Mouse (Mus musculus): ENCODE data around the gene Arhgap42. TPM values are rescaled to one million over a fixed set of nuclear protein-coding genes. Genes with fewer than 3 reads are reported as not detected.

Arhgap42 gene
- total and polyA plus RNA-seq, 2 experiments from 2014 or later = 11.2 to 11.3 TPM

DNA sequence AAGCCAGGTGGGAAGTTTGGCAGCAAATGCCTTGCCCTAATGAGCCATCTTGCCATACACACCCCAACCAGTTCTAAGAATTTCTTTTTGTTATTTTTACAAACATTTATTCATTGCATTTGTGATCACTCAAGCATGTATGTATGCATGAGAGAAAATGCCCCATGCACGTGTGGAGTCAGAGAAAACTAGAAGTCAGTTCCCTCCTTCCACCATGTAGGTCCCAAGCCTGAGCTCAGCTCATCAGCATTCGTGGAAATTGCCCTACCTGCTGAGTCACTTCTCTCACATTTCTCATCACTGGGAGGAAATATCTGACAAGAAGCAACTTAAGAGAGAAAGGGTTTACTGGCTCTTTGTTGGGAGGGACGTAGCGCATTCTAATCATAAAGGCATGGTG, 31.6 kb downstream of the Arhgap42 start:
- H3K27me3 ChIP-seq (ENCODE audit: insufficient read depth, low read length) = no peaks in the 10 kb centered on the region
- no peaks in the 10 kb centered on the region for H3K9me3 ChIP-seq (ENCODE audit: low read length)
- H3K36me3 ChIP-seq (ENCODE audit: insufficient read depth, low read length) = no peaks in the 10 kb centered on the region
- H3K4me1 ChIP-seq (ENCODE audit: insufficient read depth, low read length) = no peaks in the 10 kb centered on the region
- ATAC-seq (ENCODE audit: low FRiP score) (no peak), DNase-seq (ENCODE audit: low spot score) (no peak)
- no peak overlapping the region for H3K4me3 ChIP-seq (ENCODE audit: low read depth, low read length)
- H3K4me2 ChIP-seq (ENCODE audit: low read depth, low read length, poor library complexity, severe bottlenecking) = no peak overlapping the region
- WGBS = 78% methylated on average over 4 of the region's 4 CpGs
- H3K9ac ChIP-seq (replicated peaks; ENCODE audit: low read length, poor library complexity, severe bottlenecking) = no peak overlapping the region
- TF ChIP-seq CTCF (IDR thresholded peaks at IDR 0.05) = no peak
- no peak overlapping the region for H3K27ac ChIP-seq (ENCODE audit: low read depth, low read length)

DNA sequence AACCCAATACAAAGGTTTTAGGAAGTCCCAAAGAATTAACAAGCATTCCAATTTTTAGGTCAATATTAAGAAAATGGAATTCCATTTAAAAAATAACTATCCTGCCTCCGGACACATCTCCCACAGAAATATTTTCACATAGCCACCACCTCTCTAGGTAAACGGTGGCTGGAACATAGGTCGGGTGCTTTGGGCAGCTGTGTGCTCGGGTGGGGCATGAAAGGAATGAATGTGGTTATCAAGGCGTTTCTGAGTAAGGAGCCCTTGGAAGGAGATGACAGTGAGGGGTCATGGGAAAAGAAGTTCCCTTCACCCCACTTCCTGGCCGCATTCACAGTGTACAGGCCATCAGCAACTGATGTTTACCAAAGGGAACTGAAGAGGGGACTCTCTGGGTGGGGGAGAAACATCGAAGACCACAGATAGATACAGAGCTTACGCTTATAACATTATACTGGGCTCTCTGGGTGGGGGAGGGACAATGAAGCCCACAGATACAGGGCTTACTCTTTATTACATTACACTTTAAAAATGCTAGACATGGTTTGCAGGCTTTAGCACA, 38.0 kb downstream of the Arhgap42 start:
- no peak overlapping the region for H3K27ac ChIP-seq (ENCODE audit: low read depth, low read length)
- ATAC-seq (ENCODE audit: low FRiP score) (0 out of 2 replicates have a peak, but pooled peaks have one; percentile 16), DNase-seq (ENCODE audit: low spot score) (no peak)
- no peaks in the 10 kb centered on the region for H3K36me3 ChIP-seq (ENCODE audit: insufficient read depth, low read length)
- no peaks in the 10 kb centered on the region for H3K27me3 ChIP-seq (ENCODE audit: insufficient read depth, low read length)
- no peak for TF ChIP-seq CTCF (IDR thresholded peaks at IDR 0.05)
- no peak overlapping the region for H3K4me2 ChIP-seq (ENCODE audit: low read depth, low read length, poor library complexity, severe bottlenecking)
- 79% methylated on average over 8 of the region's 8 CpGs for WGBS
- H3K4me1 ChIP-seq (ENCODE audit: insufficient read depth, low read length) = no peaks in the 10 kb centered on the region
- H3K9ac ChIP-seq (replicated peaks; ENCODE audit: low read length, poor library complexity, severe bottlenecking) = no peak overlapping the region
- no peak overlapping the region for H3K4me3 ChIP-seq (ENCODE audit: low read depth, low read length)
- H3K9me3 ChIP-seq (ENCODE audit: low read length) = no peaks in the 10 kb centered on the region

DNA sequence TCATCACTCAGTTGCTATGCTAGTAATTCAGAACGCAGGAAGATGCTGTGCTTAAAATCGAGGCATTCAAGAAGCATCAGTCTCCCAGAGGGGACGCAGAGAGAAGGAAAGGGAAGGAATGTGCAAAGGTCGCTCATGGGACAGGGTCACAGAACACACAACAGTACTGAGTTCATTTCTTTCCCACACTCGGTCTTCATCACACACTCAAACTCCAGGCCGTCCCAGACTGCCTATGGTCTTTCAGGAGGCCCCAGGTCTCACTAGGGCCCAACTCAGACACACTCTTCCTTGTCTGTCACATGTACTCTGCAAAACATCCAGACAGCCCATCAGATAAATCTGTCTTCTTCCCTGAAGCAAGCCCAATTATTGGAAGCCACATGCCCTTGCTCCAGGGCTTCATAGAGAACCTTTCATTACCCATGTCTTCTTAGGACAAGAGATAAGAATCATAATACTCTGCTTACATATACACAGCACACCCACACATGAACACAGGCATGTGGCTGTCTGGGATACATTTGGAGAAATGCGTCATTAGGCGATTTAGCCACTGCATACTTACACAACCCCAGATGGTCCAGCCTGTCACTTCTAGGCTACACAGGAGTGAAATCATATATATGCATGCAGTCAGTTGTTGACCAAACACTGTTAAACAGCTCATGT, 39.6 kb downstream of the Arhgap42 start:
- DNase-seq (ENCODE audit: low spot score) (no peak), ATAC-seq (ENCODE audit: low FRiP score) (no peak)
- H3K27me3 ChIP-seq (ENCODE audit: insufficient read depth, low read length) = no peaks in the 10 kb centered on the region
- no peak overlapping the region for H3K27ac ChIP-seq (ENCODE audit: low read depth, low read length)
- no peaks in the 10 kb centered on the region for H3K9me3 ChIP-seq (ENCODE audit: low read length)
- no peaks in the 10 kb centered on the region for H3K4me1 ChIP-seq (ENCODE audit: insufficient read depth, low read length)
- no peak overlapping the region for H3K4me3 ChIP-seq (ENCODE audit: low read depth, low read length)
- H3K4me2 ChIP-seq (ENCODE audit: low read depth, low read length, poor library complexity, severe bottlenecking) = no peak overlapping the region
- H3K9ac ChIP-seq (replicated peaks; ENCODE audit: low read length, poor library complexity, severe bottlenecking) = no peak overlapping the region
- H3K36me3 ChIP-seq (ENCODE audit: insufficient read depth, low read length) = no peaks in the 10 kb centered on the region
- 64% methylated on average over 8 of the region's 8 CpGs for WGBS
- no peak for TF ChIP-seq CTCF (IDR thresholded peaks at IDR 0.05)

- Histone ChIP-seq H3K9me3 (ENCODE audit: low read length) (no peaks in the 10 kb centered on the region), H3K4me3 (ENCODE audit: low read depth, low read length) (no peak overlapping the region), H3K27ac (ENCODE audit: low read depth, low read length) (no peak overlapping the region), H3K4me1 (ENCODE audit: insufficient read depth, low read length) (no peaks in the 10 kb centered on the region), H3K9ac (replicated peaks; ENCODE audit: low read length, poor library complexity, severe bottlenecking) (no peak overlapping the region), H3K4me2 (ENCODE audit: low read depth, low read length, poor library complexity, severe bottlenecking) (no peak overlapping the region), H3K27me3 (ENCODE audit: insufficient read depth, low read length) (no peaks in the 10 kb centered on the region), H3K36me3 (ENCODE audit: insufficient read depth, low read length) (no peaks in the 10 kb centered on the region)
- DNase-seq (ENCODE audit: low spot score) = no peak
- no peak for ATAC-seq (ENCODE audit: low FRiP score)
- TF ChIP-seq CTCF (IDR thresholded peaks at IDR 0.05) = no peak
- WGBS = 42% methylated on average over 3 of the region's 3 CpGs
Observed at GRCm38 (mm10) chr9:9198645-9199044, 40.3 kb downstream of the Arhgap42 start.

DNA sequence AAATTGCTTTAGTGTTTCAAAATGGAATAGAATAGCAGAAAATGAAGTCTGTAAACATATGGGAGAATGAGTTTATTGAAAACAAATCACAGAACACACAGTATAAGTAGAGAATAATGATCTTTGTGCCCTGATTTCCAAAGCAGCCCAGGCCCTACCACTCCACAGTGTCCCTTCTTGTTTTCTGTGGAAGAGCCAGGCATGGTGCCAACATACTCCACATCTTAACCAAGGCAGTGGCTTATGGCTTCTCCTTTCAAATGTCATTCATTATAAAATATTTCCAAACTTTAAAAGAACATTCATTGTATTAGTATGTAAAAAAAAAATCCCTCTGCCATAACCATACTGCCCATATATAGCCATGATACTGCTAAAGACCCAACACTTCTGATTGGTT, 42.9 kb downstream of the Arhgap42 start:
- no peaks in the 10 kb centered on the region for H3K27me3 ChIP-seq (ENCODE audit: insufficient read depth, low read length)
- no peaks in the 10 kb centered on the region for H3K4me1 ChIP-seq (ENCODE audit: insufficient read depth, low read length)
- no peak overlapping the region for H3K4me2 ChIP-seq (ENCODE audit: low read depth, low read length, poor library complexity, severe bottlenecking)
- ATAC-seq (ENCODE audit: low FRiP score) (no peak), DNase-seq (ENCODE audit: low spot score) (peak; percentile 28)
- no peak for TF ChIP-seq CTCF (IDR thresholded peaks at IDR 0.05)
- no peak overlapping the region for H3K4me3 ChIP-seq (ENCODE audit: low read depth, low read length)
- H3K9me3 ChIP-seq (ENCODE audit: low read length) = no peaks in the 10 kb centered on the region
- no peak overlapping the region for H3K27ac ChIP-seq (ENCODE audit: low read depth, low read length)
- no peaks in the 10 kb centered on the region for H3K36me3 ChIP-seq (ENCODE audit: insufficient read depth, low read length)
- H3K9ac ChIP-seq (replicated peaks; ENCODE audit: low read length, poor library complexity, severe bottlenecking) = no peak overlapping the region

DNA sequence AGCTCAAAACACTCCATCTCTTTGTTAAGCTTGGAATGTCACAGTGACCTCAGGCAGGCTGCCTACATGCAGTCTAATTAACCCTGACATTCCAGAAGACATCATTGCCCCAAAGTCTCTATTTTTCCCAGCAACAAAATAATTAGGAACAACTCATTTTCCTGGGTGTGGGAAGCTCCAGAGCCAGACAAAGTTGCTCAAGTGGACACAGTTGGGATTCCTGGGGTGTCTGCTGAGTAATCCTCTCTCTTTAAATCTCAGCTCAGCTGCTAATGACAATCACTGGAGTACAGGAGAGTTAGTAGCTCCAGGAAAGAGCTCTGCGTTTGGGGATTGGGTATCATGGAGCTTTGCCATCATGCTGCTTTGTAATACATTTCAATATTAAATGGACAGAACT, 44.4 kb downstream of the Arhgap42 start:
- Histone ChIP-seq H3K4me1 (ENCODE audit: insufficient read depth, low read length) (no peaks in the 10 kb centered on the region), H3K36me3 (ENCODE audit: insufficient read depth, low read length) (no peaks in the 10 kb centered on the region), H3K9me3 (ENCODE audit: low read length) (no peaks in the 10 kb centered on the region), H3K4me3 (ENCODE audit: low read depth, low read length) (no peak overlapping the region), H3K9ac (replicated peaks; ENCODE audit: low read length, poor library complexity, severe bottlenecking) (no peak overlapping the region), H3K27me3 (ENCODE audit: insufficient read depth, low read length) (no peaks in the 10 kb centered on the region), H3K27ac (ENCODE audit: low read depth, low read length) (no peak overlapping the region), H3K4me2 (ENCODE audit: low read depth, low read length, poor library complexity, severe bottlenecking) (no peak overlapping the region)
- no peak for TF ChIP-seq CTCF (IDR thresholded peaks at IDR 0.05)
- 26% methylated on average over 1 of the region's 1 CpGs for WGBS
- DNase-seq (ENCODE audit: low spot score) (no peak), ATAC-seq (ENCODE audit: low FRiP score) (no peak)
